Mouse (Mus musculus): ENCODE data around the gene Mgat4a. TPM values are rescaled to one million over a fixed set of nuclear protein-coding genes. Genes with fewer than 3 reads are reported as not detected.

Mgat4a gene
- polyA plus RNA-seq, 2 experiments: 6.8 to 9.0 TPM

GRCm38 (mm10) chr1:37544251-37544650 is 3.4 kb upstream of the Mgat4a start:
- Histone ChIP-seq H3K9me3 (ENCODE audit: control insufficient read depth, low read length) (no peaks in the 10 kb centered on the region), H3K27me3 (ENCODE audit: control insufficient read depth, insufficient read depth, low read length) (peaks cover 2% of the 10 kb centered on the region; the same call in 1 of the 2 replicates), H3K4me3 (replicated peaks; ENCODE audit: low read length) (no peak overlapping the region), H3K4me1 (ENCODE audit: control insufficient read depth, insufficient read depth, low read length) (peaks cover 2% of the 10 kb centered on the region; the same call in 1 of the 2 replicates), H3K27ac (replicated peaks; ENCODE audit: low read depth, low read length) (no peak overlapping the region), H3K36me3 (ENCODE audit: control insufficient read depth, insufficient read depth, low read length) (no peaks in the 10 kb centered on the region), H3K4me2 (replicated peaks; ENCODE audit: low read depth, low read length, severe bottlenecking) (no peak overlapping the region), H3K9ac (ENCODE audit: low read depth, low read length, severe bottlenecking) (no peak overlapping the region)
- no peak for TF ChIP-seq POLR2A (IDR thresholded peaks at IDR 0.05; ENCODE audit: borderline replicate concordance, extremely low read depth, insufficient read depth, insufficient read length)
- DNase-seq (ENCODE audit: low spot score) (no peak), ATAC-seq (ENCODE audit: low FRiP score, low read depth) (no peak)
- 27% methylated on average over 9 of the region's 9 CpGs for WGBS

DNA sequence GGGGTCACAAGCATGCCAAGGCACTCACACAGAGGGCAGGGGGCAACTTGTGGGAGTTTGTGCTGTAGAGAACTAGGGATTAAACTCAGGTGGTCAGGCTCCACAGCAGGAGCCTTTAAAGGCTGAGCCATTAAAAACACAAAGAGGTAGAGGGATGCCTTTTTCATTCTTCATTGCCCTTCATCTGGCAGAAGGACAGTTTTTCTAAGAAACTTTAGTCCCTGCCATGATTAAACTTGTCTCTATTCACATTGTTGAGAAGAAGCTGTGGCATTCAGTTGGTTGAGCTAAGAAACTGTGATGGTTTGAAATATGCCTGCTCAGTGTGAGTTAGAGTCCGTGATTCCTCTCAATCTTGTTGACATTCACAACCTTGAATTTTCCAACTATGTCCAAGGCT is 2.2 kb upstream of the Mgat4a start:
- Histone ChIP-seq H3K9me3 (ENCODE audit: control insufficient read depth, low read length) (no peaks in the 10 kb centered on the region), H3K27me3 (ENCODE audit: control insufficient read depth, insufficient read depth, low read length) (peaks cover 4% of the 10 kb centered on the region; the same call in 1 of the 2 replicates), H3K4me3 (replicated peaks; ENCODE audit: low read length) (no peak overlapping the region), H3K36me3 (ENCODE audit: control insufficient read depth, insufficient read depth, low read length) (no peaks in the 10 kb centered on the region), H3K4me2 (replicated peaks; ENCODE audit: low read depth, low read length, severe bottlenecking) (no peak overlapping the region), H3K27ac (replicated peaks; ENCODE audit: low read depth, low read length) (no peak overlapping the region), H3K4me1 (ENCODE audit: control insufficient read depth, insufficient read depth, low read length) (peaks cover 2% of the 10 kb centered on the region; the same call in 1 of the 2 replicates), H3K9ac (ENCODE audit: low read depth, low read length, severe bottlenecking) (no peak overlapping the region)
- no peak for DNase-seq (ENCODE audit: low spot score)
- TF ChIP-seq POLR2A (IDR thresholded peaks at IDR 0.05; ENCODE audit: borderline replicate concordance, extremely low read depth, insufficient read depth, insufficient read length): no peak
- no peak for ATAC-seq (ENCODE audit: low FRiP score, low read depth)
- 65% methylated on average over 1 of the region's 1 CpGs for WGBS

DNA sequence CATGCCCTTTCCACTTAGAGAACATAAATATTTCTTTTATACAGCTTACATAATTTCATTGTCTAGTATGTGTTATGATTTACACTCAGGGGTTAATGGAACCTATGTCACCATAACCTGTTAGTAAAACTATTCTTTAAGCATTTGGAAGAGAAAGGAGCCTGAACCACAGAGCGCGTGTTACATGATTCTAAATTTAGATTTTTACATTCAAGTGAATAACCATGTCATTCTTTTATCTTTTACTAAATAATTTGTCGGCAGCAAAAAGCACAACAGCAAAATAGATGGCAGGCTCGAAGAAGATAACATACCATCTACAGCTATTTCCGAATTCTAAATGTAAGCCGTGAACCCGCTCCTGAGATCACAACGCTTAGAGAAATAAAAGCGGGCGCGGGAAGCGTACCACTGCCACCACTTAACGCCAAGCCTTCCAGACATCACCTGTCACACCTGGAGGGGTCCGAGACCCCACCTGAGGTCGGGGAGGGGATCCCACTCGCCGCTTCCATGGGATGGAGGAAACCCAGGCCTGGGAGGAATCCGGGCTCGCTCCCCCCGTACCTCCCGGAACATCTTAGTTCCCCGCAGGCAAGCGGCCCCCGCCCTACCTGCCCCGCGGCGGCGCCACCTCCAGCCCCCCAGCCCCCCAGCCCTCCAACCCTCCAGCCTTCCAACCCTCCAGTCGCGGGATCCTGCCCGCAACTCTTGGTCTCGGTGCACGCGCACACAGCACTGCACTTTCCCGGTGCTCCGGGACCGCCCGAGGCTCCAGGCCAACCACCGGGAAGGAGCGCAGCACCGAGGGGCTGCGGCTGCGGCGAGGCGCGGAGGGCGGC is 627 bp downstream of the Mgat4a start:
- 5% methylated on average over 27 of the region's 47 CpGs for WGBS
- Histone ChIP-seq H3K4me1 (ENCODE audit: control insufficient read depth, insufficient read depth, low read length) (peaks cover 9% of the 10 kb centered on the region), H3K9ac (ENCODE audit: low read depth, low read length, severe bottlenecking) (peak overlapping the region; percentile 77), H3K36me3 (ENCODE audit: control insufficient read depth, insufficient read depth, low read length) (0 out of 2 replicates have a peak, but pooled peaks cover 4% of the 10 kb centered on the region), H3K9me3 (ENCODE audit: control insufficient read depth, low read length) (no peaks in the 10 kb centered on the region), H3K4me3 (replicated peaks; ENCODE audit: low read length) (peak overlapping the region; percentile 81), H3K4me2 (replicated peaks; ENCODE audit: low read depth, low read length, severe bottlenecking) (peak overlapping the region; percentile 96), H3K27me3 (ENCODE audit: control insufficient read depth, insufficient read depth, low read length) (peaks cover 4% of the 10 kb centered on the region; the same call in 1 of the 2 replicates), H3K27ac (replicated peaks; ENCODE audit: low read depth, low read length) (no peak overlapping the region)
- DNase-seq (ENCODE audit: low spot score) (no peak), ATAC-seq (ENCODE audit: low FRiP score, low read depth) (no peak; the same call in 1 of the 2 replicates)
- no peak for TF ChIP-seq POLR2A (IDR thresholded peaks at IDR 0.05; ENCODE audit: borderline replicate concordance, extremely low read depth, insufficient read depth, insufficient read length)

DNA sequence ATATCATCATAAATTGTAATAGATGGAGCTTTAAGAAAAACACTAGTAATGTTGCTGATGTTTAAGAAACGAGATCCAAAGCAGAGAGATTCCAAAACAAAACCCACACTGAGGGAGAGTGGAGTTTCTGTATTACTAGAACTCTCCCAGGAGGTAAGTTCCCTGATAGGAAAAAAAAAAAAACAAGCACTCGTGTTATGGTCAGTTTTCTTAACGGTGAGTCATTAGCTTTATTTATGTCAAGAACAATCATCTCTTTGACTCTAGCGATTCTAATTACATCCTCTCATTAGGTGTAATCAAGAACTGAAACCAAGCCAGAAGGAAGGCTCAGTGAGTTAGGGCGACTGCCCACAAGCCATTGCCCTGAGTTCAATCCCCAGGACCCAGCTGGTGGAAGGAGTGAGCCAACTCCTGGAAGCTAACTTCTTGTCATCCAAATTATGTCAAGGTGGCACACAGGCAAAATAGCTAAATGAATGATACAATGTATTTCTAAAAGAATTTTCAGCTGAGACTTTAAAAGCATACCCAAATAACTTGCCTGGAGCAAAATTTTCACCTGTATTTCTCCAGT is 6.2 kb downstream of the Mgat4a start:
- TF ChIP-seq POLR2A (IDR thresholded peaks at IDR 0.05; ENCODE audit: borderline replicate concordance, extremely low read depth, insufficient read depth, insufficient read length): no peak
- WGBS: 29% methylated on average over 5 of the region's 5 CpGs
- Histone ChIP-seq H3K27me3 (ENCODE audit: control insufficient read depth, insufficient read depth, low read length) (peaks cover 4% of the 10 kb centered on the region; the same call in 1 of the 2 replicates), H3K9ac (ENCODE audit: low read depth, low read length, severe bottlenecking) (no peak overlapping the region), H3K4me1 (ENCODE audit: control insufficient read depth, insufficient read depth, low read length) (peaks cover 7% of the 10 kb centered on the region), H3K9me3 (ENCODE audit: control insufficient read depth, low read length) (no peaks in the 10 kb centered on the region), H3K4me3 (replicated peaks; ENCODE audit: low read length) (no peak overlapping the region), H3K4me2 (replicated peaks; ENCODE audit: low read depth, low read length, severe bottlenecking) (no peak overlapping the region), H3K36me3 (ENCODE audit: control insufficient read depth, insufficient read depth, low read length) (0 out of 2 replicates have a peak, but pooled peaks cover 6% of the 10 kb centered on the region), H3K27ac (replicated peaks; ENCODE audit: low read depth, low read length) (no peak overlapping the region)
- no peak for ATAC-seq (ENCODE audit: low FRiP score, low read depth)
- DNase-seq (ENCODE audit: low spot score): no peak

GRCm38 (mm10) chr1:37533181-37533580 is 7.6 kb downstream of the Mgat4a start:
- Histone ChIP-seq H3K27me3 (ENCODE audit: control insufficient read depth, insufficient read depth, low read length) (no peaks in the 10 kb centered on the region), H3K9me3 (ENCODE audit: control insufficient read depth, low read length) (no peaks in the 10 kb centered on the region), H3K9ac (ENCODE audit: low read depth, low read length, severe bottlenecking) (no peak overlapping the region), H3K36me3 (ENCODE audit: control insufficient read depth, insufficient read depth, low read length) (0 out of 2 replicates have a peak, but pooled peaks cover 6% of the 10 kb centered on the region), H3K4me3 (replicated peaks; ENCODE audit: low read length) (no peak overlapping the region), H3K27ac (replicated peaks; ENCODE audit: low read depth, low read length) (no peak overlapping the region), H3K4me2 (replicated peaks; ENCODE audit: low read depth, low read length, severe bottlenecking) (no peak overlapping the region), H3K4me1 (ENCODE audit: control insufficient read depth, insufficient read depth, low read length) (peaks cover 7% of the 10 kb centered on the region)
- DNase-seq (ENCODE audit: low spot score) (no peak), ATAC-seq (ENCODE audit: low FRiP score, low read depth) (no peak)
- 79% methylated on average over 7 of the region's 7 CpGs for WGBS
- TF ChIP-seq POLR2A (IDR thresholded peaks at IDR 0.05; ENCODE audit: borderline replicate concordance, extremely low read depth, insufficient read depth, insufficient read length): no peak

Data from limb, embryonic 14.5 days (tissue).